Mouse (Mus musculus) spleen, postnatal 36 days (tissue): ENCODE measurements at regions not wholly inside any gene's neighbourhood (a gene's known extent, or its start where the extent isn't known, plus 50 kb on each side); places are given as distances from the start of the nearest gene placed in this dataset.

Experiments
- DNase-seq, 2 experiments: peaks; one replicate each; pipeline ENCODE4 v3.0.0; 2022; ENCODE audit warnings: low spot score in 2 of 2, mixed read lengths in 1 of 2

DNA sequence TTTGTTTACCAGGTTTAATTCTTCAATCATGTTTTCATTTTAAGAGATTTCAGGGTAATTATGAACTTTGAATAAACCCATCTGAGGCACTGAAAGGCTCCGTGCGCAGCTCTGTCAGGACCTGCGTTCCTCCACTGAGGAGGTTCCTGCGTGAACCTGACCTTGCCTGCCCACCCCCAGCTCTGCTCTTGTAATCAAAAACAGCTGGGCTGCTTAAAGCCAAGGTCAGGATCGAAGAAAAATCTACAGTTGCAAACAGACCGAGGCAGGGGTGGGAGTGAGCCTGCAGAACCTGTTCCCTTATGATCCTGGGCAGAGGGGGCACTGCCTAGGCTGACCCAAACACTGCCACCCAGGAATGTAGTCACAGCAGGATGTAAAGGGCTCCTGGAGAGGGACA, 134.8 kb upstream of the Bcor start:
- DNase-seq = no peak

- DNase-seq = peak; percentile 33 to 48
Observed at GRCm38 (mm10) chrX:12296264-12297053, 136.3 kb upstream of the Bcor start.

GRCm38 (mm10) chrX:12298609-12299008, 138.5 kb upstream of the Bcor start:
- no peak for DNase-seq

DNA sequence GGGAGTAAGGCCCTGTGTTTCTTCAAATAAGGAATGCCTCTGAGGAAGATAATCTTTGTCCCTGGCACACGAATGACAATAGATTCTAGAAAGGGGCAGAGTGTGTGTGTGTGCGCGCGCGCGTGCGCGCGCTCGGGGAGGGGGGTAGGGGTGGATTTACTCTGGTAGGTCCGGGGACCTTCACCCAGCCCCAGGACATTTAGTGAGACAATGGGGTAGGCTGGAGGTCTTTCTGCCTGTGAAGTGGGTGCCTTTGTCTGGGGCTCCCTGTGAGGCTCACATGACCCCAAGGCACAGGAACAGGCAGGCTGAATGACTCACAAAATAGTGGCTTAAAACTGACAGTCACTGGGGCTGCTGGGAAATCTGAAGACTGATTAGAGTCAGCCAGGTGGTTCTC, 139.1 kb upstream of the Bcor start:
- DNase-seq = no peak

- DNase-seq = no peak
Observed at GRCm38 (mm10) chrX:12304678-12305077, 144.5 kb upstream of the Bcor start.

GRCm38 (mm10) chrX:12306940-12307339, 146.8 kb upstream of the Bcor start:
- no peak for DNase-seq

- DNase-seq = peak; percentile 33 to 66
Observed at GRCm38 (mm10) chrX:12312534-12312933, 152.4 kb upstream of the Bcor start.

DNA sequence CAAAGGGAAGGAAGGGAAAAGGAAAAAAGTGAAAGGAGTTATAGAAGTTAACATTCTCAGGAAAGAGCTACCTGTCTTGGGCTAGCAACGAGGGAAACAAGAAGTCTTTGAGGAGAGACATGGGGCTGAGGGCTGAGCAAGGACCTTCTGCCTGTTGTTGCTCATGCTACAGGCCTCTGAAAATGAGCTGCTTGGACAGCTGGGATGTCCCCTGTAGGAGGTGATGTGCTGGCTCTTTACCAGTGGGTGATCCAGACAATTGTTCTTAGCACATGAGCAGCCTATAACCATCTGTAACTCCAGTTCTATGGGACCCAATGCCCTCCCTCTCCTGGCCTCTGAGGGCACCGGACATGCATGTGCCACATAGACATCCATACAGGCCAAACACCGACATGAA, 155.5 kb upstream of the Bcor start:
- no peak for DNase-seq

DNA sequence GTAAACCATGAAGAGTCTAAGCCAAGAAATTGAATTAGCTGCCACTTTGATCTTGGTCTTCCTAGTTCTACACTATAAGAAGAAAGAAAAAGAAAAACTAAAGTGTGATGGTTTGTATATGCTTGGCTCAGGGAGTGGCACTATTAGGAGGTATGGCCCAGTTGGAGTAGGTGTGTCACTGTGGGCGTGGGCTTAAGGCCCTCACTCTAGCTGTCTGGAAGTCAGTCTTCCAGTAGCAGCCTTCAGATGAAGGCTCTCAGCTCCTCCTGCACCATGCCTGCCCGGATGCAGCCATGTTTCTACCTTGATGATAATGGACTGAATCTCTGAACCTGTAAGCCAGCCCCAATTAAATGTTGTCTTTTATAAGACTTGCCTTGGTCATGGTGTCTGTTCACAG, 157.3 kb upstream of the Bcor start:
- peak in 1 of 2 experiments; percentile 12 for DNase-seq

GRCm38 (mm10) chrX:12318848-12319651, 158.9 kb upstream of the Bcor start:
- peak in 1 of 2 experiments; percentile 17 for DNase-seq

GRCm38 (mm10) chrX:12322453-12322852, 162.3 kb upstream of the Bcor start:
- DNase-seq = no peak

- DNase-seq = no peak
Observed at GRCm38 (mm10) chrX:12323268-12323667, 163.1 kb upstream of the Bcor start.

DNA sequence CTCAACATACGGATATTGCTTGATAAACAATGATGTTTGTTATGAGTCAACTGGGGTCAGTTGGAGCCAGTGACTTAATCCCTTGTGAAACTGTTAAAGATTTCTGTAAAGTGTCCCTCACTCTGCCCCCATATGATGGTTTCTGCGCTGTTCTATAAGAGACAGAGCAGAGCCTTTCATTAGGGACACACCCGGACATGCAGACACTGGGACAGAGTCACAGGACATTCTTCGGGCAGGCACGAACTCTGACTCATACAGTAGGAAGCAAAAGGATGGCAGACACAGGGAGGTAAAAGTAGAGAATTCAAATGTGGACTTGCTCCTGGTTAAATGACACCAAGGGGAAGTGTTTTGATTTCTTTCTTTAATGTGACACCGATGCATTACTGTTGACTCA, 163.7 kb upstream of the Bcor start:
- DNase-seq = no peak

- no peak for DNase-seq
Observed at GRCm38 (mm10) chrX:12327464-12327863, 167.3 kb upstream of the Bcor start.

DNA sequence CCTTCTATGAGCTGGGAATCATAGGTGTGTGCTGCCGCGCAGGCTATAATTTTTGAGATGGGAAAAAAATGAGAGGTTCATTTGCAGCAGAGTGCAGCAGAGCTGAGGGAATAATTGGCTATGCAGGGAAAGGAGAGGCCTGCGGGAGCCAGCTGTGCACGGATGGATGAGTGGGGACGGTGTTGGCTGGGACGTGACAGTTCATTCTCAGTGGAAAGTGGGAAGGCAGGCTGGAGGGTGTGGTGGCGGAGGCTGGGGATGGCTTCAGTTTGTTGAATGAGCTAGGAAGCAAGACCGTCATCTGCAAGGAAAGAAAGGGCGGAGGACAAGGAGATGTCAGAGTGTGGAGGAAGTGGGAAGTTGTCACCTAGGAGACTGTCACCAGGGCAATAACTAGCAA, 180.4 kb upstream of the Bcor start:
- DNase-seq = no peak

GRCm38 (mm10) chrX:12341356-12341965, 181.3 kb upstream of the Bcor start:
- no peak for DNase-seq

DNA sequence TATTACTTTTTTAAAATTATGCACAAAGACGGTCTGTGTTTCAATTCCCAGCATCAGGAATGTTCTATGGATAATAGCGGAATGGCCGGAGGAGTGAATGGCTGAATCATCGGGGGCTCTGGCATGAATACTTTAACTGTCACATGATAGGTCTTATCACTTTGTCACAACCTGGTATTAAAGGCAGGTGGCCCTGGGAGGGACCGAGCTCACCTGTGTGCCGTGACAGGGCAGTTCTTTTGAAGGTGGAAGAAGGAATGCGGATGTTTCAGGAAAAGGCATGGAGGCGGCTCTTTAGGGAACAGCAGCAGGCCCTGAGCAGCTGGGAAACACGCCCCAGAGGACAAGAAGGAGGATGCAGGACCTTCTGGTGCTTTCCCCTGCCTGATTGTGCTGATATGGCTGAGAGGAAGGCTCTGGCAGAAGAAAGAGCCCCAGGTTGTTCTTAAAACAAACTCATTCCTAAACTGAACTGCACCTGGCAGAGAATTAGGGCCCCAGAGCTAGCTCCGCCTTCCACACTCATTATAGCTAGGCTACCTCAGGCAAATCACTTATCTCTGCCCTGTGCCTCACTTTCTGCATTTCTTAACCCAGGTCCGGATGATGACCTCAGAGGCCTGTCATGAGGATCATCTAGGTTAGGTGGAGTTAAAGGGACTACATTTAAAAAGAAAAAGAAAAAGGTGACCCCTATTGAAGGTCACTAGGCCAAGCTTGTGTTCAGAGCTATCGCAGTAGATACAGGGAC, 184.8 kb upstream of the Bcor start:
- DNase-seq = no peak

- DNase-seq = no peak
Observed at GRCm38 (mm10) chrX:12346856-12347255, 186.7 kb upstream of the Bcor start.

DNA sequence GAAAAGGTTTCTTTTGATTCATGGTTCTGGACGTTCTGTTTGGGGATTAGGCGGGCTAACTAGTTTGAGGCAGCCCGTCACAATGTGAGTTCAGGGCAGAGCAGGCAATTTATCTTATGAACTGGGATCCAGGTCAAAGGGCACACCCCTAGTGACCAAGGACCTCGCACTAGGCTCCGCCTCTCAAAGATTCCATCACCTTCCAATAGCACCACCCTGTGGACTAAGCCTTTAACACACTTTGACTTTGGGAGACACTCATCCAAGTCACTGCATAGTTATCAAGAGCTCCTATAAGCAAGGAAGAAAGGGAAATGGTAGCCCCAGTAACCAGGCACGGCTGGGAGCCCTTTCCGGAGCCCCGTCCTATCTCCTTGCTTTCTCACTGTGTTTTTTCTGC, 188.0 kb upstream of the Bcor start:
- peak; percentile 1 to 18 for DNase-seq

GRCm38 (mm10) chrX:12354875-12355274, 194.7 kb upstream of the Bcor start:
- no peak for DNase-seq

DNA sequence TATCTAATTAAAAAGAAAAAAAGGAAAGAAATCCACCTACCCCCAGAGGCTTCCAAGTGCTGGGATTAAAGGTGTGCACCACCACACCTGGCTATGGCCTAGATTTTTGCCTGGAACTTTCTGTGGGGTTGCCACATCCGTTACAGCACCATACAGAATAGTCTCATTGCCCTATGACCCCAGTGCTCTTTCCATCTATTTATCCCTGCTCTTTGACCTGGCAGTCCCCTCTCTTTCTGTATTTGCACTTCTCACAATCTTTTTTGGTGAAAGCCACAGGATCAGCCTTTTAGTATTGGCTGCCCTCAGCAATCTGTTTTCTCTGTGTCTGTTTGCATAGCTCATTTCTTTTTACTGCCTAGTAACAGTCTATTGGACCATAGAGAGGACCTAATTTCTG, 197.9 kb upstream of the Bcor start:
- no peak for DNase-seq
